Mouse (Mus musculus): ENCODE data around the gene Hbq1a.
A peak's percentile ranks its signal among the peaks of the same experiment; 100 is the strongest.
"Not testable (repeated sequence)": the region's sequence is repeated elsewhere in the genome, so short reads cannot be mapped to it uniquely, and the experiment has no call there.

Gene Hbq1a

DNA sequence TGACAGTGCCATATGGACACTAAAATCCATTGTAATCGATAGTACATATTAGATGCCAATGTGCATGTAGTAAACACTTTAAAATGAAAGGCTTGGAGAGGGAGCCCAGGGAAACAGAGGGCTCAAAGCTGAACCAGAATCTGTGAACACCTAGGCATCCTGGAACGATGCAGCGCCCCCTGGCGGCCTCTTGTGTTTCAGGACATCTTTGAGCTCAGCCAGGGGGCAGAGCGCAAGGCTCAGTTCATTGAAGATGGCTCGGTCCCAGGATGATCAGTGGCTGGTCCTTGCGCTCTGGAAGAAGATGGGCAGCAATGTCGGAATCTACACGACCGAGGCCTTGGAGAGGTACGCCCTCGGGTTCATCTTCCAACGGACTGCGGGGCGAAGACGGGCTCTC lies at the start of gene Hbq1a:
Gene Hbq1a (plus strand): TSS at position 205 of the 400 bp plus-strand sequence.
- peak; percentile 24 for DNase-seq (ENCODE audit: low spot score)

DNA sequence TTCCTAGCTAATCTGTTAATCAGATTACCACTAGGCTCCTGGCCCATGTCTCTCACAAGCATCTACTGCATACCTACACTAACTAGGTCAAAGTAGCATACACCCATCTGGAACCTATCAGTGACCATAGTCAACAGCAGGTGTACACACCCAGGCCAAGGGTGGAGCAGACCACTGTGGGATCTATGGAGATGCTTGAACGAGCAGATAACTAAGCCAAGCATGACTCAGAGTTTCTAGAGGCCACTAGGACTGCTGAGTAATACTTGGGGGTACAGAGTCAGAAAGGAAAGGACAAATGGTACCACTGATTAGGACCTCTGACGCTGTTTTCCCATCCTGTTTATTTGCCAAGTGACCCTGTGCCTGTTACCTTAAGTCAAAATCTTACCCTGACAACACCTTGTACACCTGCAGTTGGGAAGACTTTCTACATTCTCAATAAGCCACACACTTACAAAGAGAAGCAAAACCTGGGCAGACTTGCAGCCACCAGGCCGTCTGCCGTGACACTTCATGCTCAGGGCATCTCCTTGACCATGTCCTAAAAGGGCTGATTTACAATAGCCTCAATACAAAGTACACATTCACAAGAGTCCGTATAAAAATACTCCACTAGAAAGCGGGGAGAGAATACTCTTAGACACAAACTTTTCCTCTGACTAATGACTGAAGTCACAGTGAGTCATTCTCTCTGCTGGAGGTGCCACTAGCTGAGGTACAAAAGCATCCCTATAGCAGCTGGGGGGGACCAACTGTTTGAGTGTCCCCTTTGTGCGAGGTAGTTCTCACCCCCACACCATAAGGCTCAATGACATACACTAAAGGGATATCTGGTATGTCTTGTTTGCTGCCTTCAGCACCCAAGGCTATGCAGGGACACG lies 48.7 kb upstream of the Hbq1a start:
- no peak for DNase-seq (ENCODE audit: low spot score)

GRCm38 (mm10) chr11:32253121-32253520 lies 46.7 kb upstream of the Hbq1a start:
- no peak for DNase-seq (ENCODE audit: low spot score)

DNA sequence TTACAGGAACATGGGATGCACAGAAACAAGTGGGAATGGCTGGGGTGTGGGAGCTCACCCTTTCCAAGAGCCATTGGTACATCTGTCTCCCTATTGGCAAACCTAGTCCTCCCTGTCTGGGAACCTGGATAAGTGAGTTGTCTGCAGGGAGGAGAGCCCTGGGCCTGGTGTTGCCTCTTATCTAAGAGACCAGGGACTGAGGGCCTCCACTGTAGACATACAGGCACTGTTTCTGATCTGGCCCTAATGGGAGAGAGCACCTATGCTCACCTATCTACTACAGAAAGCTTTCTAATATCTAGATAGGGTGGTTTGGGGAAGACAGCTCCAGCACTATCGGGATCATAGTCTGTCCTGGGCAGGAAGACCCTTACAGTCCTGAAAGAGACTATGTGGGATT lies 43.7 kb upstream of the Hbq1a start:
- DNase-seq (ENCODE audit: low spot score) = no peak

- no peak for DNase-seq (ENCODE audit: low spot score)
Observed at GRCm38 (mm10) chr11:32256566-32256965, 43.3 kb upstream of the Hbq1a start.

GRCm38 (mm10) chr11:32262674-32263415 lies 37.0 kb upstream of the Hbq1a start:
- DNase-seq (ENCODE audit: low spot score) = no peak

GRCm38 (mm10) chr11:32265117-32265738 lies 34.6 kb upstream of the Hbq1a start:
- no peak for DNase-seq (ENCODE audit: low spot score)

DNA sequence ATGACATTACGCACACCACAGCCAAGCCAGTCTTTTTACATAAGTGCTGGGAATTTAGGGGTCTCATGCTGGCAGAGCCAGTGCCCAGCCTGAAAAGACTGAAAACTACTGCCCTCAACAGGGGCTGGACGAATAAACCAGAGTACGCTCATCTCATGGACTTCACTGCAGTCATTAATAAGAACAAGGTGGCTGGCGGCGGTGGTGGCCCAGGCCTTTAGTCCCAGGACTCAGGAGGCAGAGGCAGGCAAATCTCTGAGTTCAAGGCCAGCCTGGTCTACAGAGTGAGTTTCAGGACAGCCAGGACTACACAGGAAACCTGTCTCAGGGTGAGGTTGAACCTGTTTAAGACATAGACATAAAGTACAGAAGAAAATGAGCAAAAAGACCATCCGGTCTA lies 33.7 kb upstream of the Hbq1a start:
- no peak for DNase-seq (ENCODE audit: low spot score)

DNA sequence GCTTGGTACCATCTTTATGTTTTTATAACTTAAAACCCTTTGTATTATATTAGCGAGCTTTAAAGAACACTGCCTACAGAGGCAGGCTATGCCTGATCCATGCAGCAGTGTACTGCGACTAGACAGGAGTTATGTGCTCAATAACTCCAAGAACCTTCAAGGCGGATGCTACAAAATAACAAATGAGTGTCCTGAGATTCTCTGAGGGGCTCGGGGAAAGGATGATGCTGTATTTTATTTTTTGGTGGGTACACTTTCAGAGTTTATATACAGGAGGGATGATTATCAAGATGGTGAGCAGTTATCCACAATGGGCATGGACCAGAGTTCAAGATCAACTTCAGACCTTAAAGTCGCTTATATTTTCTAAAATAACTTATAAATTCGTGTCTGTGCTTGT lies 33.1 kb upstream of the Hbq1a start:
- DNase-seq (ENCODE audit: low spot score) = no peak

DNA sequence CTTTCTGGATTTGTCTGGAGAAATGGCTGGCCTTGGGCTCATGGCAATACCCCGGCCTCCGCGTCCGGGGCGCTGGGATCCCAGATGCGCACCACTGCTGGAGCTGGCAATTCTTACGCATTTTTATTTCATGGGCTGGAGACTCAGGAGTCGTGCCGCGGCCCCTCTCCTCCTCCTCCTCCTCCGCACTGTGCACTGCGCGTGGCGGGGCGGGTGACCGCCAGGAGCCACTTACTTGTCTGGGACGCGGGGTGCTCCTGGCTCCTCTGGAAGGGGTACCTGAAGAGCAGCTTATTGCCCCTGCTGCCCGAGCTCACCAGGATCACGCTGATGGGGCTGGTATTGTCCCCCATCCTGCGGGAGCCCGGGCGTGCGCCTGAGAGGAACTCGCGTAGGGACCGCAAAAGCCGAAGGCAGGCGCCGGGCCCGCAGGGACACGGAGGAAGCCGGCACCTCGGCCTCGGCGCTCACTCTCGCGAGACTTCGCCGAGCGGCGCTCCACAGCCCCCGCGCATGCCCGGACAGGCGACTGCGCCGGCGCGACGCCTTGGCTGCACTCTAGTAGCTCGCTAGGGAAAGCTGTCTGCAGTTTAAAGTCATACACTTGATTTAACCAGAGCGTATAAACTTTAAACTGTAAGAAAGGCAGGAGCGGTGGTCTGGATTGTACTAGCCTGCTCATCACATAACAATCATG lies 32.5 kb upstream of the Hbq1a start, which contains the start of gene Nprl3:
Gene Nprl3 (minus strand): TSS at position 520 of the 697 bp plus-strand sequence.
- peak; percentile 94 for DNase-seq (ENCODE audit: low spot score)

GRCm38 (mm10) chr11:32267964-32268363 lies 31.9 kb upstream of the Hbq1a start:
- no peak for DNase-seq (ENCODE audit: low spot score)

DNA sequence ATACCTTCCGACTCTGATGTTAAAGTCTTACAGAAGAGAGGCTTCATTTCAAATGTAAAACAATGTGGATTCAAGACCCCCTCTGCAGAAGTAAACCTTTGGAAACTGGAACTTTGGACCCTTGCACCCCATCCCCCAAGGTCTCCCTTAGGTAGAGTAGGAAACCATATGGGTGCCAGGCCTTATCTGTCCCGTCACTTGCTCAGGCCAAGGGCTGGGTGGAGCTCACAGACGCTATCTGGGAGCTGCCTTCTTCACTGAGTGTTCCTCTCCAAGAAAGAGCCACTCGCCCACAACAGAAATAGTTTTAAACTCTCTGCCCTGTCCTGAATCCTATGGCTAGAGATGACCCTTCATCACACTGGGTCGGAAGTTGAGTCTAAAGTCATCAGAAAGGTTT lies 30.9 kb upstream of the Hbq1a start:
- DNase-seq (ENCODE audit: low spot score) = no peak

GRCm38 (mm10) chr11:32271178-32271577 lies 28.7 kb upstream of the Hbq1a start:
- DNase-seq (ENCODE audit: low spot score) = no peak

GRCm38 (mm10) chr11:32276347-32276746 lies 23.5 kb upstream of the Hbq1a start, which contains the start of gene Hba-x:
Gene Hba-x, plus strand, starts transcription at chr11:32276400.
- DNase-seq (ENCODE audit: low spot score) = no peak

DNA sequence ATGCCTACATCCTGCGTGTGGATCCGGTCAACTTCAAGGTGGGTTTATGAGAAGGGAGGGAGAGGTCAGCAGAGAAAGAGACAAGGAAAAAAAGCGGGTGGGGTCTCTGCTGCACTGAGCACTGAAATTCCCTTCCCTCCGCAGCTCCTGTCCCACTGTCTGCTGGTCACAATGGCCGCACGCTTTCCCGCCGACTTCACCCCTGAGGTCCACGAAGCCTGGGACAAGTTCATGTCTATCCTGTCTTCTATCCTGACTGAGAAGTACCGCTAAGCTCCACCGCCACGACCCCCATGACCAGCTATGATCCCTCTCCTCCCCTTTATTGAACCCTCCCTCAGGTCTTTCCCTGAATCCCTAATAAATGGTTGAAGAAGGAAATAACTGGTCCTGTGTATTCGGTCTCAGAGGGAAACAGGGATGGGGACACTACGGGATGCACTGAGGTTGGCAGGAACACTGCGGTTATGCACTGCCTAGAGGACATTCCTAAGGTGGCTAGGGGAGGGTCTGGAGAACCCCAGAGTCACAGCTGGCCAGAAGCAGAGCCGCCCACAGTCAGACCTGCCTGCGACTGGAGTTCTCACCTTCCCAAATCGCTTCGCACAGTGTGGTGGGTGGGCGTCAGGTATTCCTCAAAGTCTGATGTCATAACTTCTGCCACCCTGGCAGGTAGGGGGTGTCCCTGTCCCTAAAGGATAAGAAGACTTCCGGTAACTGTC lies 22.0 kb upstream of the Hbq1a start:
- DNase-seq (ENCODE audit: low spot score) = no peak

- no peak for DNase-seq (ENCODE audit: low spot score)
Observed at GRCm38 (mm10) chr11:32278458-32278957, 21.4 kb upstream of the Hbq1a start.

GRCm38 (mm10) chr11:32280646-32281045 lies 19.2 kb upstream of the Hbq1a start:
- DNase-seq (ENCODE audit: low spot score) = no peak

GRCm38 (mm10) chr11:32281416-32282144 lies 18.3 kb upstream of the Hbq1a start:
- DNase-seq (ENCODE audit: low spot score) = no peak

DNA sequence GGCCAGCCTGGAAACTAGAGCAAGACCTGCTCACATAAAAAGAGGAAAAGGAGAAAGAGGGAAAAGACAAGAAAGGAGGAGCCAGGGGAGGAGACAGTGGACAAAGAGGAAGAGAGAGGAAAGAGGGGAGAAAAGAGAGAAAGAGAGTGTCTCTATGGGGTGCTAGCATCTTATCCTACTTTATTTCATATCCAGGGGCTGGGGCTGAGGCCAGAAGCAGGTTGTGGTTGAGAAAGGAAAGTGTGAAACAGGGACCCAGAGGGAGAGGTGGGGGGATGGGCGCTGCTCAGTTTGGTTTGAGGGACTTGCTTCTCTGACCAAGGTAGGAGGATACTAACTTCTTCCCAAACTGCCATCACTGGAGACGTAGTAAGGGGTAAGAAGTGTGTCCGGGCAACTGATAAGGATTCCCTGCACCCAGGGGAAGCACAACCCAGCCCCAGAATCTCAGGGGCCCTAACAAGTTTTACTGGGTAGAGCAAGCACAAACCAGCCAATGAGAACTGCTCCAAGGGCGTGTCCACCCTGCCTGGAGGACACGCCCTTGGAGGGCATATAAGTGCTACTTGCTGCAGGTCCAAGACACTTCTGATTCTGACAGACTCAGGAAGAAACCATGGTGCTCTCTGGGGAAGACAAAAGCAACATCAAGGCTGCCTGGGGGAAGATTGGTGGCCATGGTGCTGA lies 16.6 kb upstream of the Hbq1a start, which contains the start of gene Hba-a1:
Gene Hba-a1 (plus strand): TSS at position 421 of the 687 bp plus-strand sequence.
- not testable (repeated sequence) for DNase-seq (ENCODE audit: low spot score)

DNA sequence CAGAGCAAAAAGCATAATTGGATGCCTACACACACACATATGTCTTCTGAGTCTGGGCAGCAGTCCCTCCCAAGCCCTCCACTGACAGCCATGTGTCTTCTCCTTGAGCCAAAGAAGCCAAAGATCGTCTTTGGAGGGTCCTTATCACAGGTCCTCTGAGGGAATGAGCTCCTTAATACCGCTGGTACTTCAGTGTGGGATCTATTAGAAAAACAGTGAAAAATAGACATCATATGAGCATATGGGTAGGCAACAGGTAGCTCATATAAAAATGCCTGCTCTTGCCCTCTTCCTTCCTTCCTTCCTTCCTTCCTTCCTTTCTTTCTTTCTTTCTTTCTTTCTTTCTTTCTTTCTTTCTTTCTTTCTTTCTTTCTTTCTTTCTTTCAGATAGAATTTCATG lies 15.3 kb upstream of the Hbq1a start:
- not testable (repeated sequence) for DNase-seq (ENCODE audit: low spot score)
